ENCODE assay signal across 8 mouse cellular contexts in genomic region chr4:105205045-105205851, GRCm38 (mm10). TPM values are rescaled to one million over a fixed set of nuclear protein-coding genes. Genes with fewer than 3 reads are reported as not detected.
DNase-seq lines count a peak whose midpoint lies in the region; ATAC-seq and TF ChIP-seq lines count a peak whose summit lies in the region.

No protein-coding gene starts in this region.

- H3K27ac ChIP-seq in kidney, adult 2 months (ENCODE audit: insufficient read depth, low read depth, low read length), result peak overlapping the region; percentile 54
- no peak overlapping the region; the same call in 1 of the 2 replicates for H3K27ac ChIP-seq in thymus, adult 2 months (ENCODE audit: control insufficient read depth, insufficient read depth, low read length)

- DNase-seq in R1 (ENCODE audit: low read depth, low spot score), result peak; percentile 57
- DNase-seq in embryo, embryonic 10.5 days (ENCODE audit: low spot score), result peak; percentile 68
- DNase-seq in heart, adult 9 months (ENCODE audit: low spot score in 2 of 2), result peak; percentile 77 to 92
- DNase-seq in kidney, adult 2 months, result peak; percentile 90
- DNase-seq in ovary, postnatal 14 days (ENCODE audit: low spot score), result no peak
- DNase-seq in thymus, adult 2 months, result no peak
- DNase-seq in thymus, postnatal 25 days, result no peak

- peaks cover 25% of the 10 kb centered on the region for H3K4me1 ChIP-seq in kidney, adult 2 months (ENCODE audit: control insufficient read depth, insufficient read depth, low read length)
- peaks cover 11% of the 10 kb centered on the region; the same call in 1 of the 2 replicates for H3K4me1 ChIP-seq in thymus, adult 2 months (replicated peaks; ENCODE audit: control insufficient read depth, insufficient read depth, low read length)

- peak; percentile 11; the same call in 1 of the 2 replicates for ATAC-seq in megakaryocyte progenitor cell, adult 5-6 weeks (replicated peaks; ENCODE audit: poor library complexity)

- no peak overlapping the region for H3K4me3 ChIP-seq in kidney, adult 2 months (ENCODE audit: insufficient read depth, low read depth, low read length)
- H3K4me3 ChIP-seq in thymus, adult 2 months (ENCODE audit: control insufficient read depth, insufficient read depth, low read length), result no peak overlapping the region

- no peaks in the 10 kb centered on the region for H3K27me3 ChIP-seq in kidney, adult 2 months (replicated peaks; ENCODE audit: control insufficient read depth, insufficient read depth, low read length)
- no peaks in the 10 kb centered on the region for H3K27me3 ChIP-seq in thymus, adult 2 months (ENCODE audit: control insufficient read depth, insufficient read depth, low read length)

- no peaks in the 10 kb centered on the region; the same call in 1 of the 2 replicates for H3K36me3 ChIP-seq in kidney, adult 2 months (ENCODE audit: control insufficient read depth, insufficient read depth, low read length)
- no peaks in the 10 kb centered on the region for H3K36me3 ChIP-seq in thymus, adult 2 months (ENCODE audit: control insufficient read depth, insufficient read depth, low read length)

- TF ChIP-seq CTCF in kidney, adult 2 months (conservative IDR thresholded peaks at IDR 0.05; ENCODE audit: insufficient read depth, insufficient read length, low read depth, low read length), result no peak
- no peak for TF ChIP-seq CTCF in thymus, adult 2 months (IDR thresholded peaks at IDR 0.05; ENCODE audit: borderline replicate concordance, control insufficient read depth, extremely low read depth, insufficient read depth, low read length, poor library complexity)

- TF ChIP-seq POLR2A in kidney, adult 2 months (IDR thresholded peaks at IDR 0.05; ENCODE audit: low read depth, low read length), result no peak
- TF ChIP-seq POLR2A in thymus, adult 2 months (IDR thresholded peaks at IDR 0.05; ENCODE audit: control insufficient read depth, extremely low read depth, insufficient read depth, low read length, poor library complexity), result no peak

- 34% methylated on average over 15 of the region's 15 CpGs for WGBS in kidney, adult 2 months
- whole genome bisulfite sequencing in thymus, adult 2 months, result 63% methylated on average over 15 of the region's 15 CpGs

RNA-seq across cellular contexts. Expression of gene Plpp3, which starts 48.1 kb away (rescaled TPM):
- polyA plus RNA-seq in kidney, adult 2 months (2012; rRNA removed), result 77.7 and 78.0 TPM in 2 replicates
- total RNA-seq in megakaryocyte progenitor cell, adult 5-6 weeks (2015), result 0.34 TPM in 1 of 2 replicates, not detected in the other
- 0.14 TPM in 1 of 2 replicates, not detected in the other for total RNA-seq in megakaryocyte progenitor cell, adult 5-6 weeks (2017)
- polyA plus RNA-seq in thymus, adult 2 months (2012; rRNA removed), result 20.1 and 23.3 TPM in 2 replicates

Comparison
In these comparisons a context has a peak if more than half of its experiments do, and no peak if none do; other contexts are left out.
1. DNase-seq: peak in R1 (single experiment), embryo, embryonic 10.5 days (single experiment), heart, adult 9 months (2 of 2) and kidney, adult 2 months (single experiment); none in ovary, postnatal 14 days (single experiment), thymus, adult 2 months (single experiment) and thymus, postnatal 25 days (single experiment).